Mouse (Mus musculus) CH12.LX (cell line): ENCODE results near the gene Defb47.

Source experiments
- CTCF ChIP-seq, 2 experiments: IDR thresholded peaks in 1 of 2; conservative IDR thresholded peaks in 1 of 2; 2 replicates each; pipeline ENCODE4 v1.5.1; 2011 to 2012; ENCODE audit warnings: low read depth in 2 of 2, low read length in 2 of 2, improper control_type of control experiment in 1 of 2, inconsistent platforms in 1 of 2, mild to moderate bottlenecking in 1 of 2, moderate library complexity in 1 of 2
- MAFK ChIP-seq: IDR thresholded peaks from 2 replicates; pipeline ENCODE4 v1.6.1; 2011; ENCODE audit warnings: low read length, improper control_type of control experiment; ENCODE audit not compliant: insufficient replicate concordance

DNA sequence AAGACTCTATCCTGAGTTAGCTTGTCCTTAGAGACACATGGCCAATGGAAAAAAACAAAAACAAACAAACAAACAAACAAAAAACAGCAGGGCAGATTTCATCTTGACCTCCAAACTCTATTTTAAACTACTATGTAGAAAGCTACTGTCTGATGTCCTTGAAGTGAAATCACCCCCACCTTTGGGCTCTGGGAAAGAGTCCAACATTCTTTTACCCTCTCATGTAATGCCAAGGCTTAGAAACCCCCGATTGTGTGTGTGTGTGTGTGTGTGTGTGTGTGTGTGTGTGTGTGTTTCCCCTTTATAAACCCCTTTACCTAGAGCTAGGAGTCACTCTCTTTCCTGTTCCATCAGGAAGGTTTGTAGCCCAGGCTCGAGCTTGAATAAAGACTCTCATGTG is 4.7 kb downstream of the Defb47 start:
- TF ChIP-seq MAFK: no peak
- no peak for TF ChIP-seq CTCF (conservative IDR thresholded peaks at IDR 0.05 in 1 of 2, IDR thresholded peaks at IDR 0.05 in 1 of 2; ENCODE audit: low read depth in 2 of 2, low read length in 2 of 2)
